Mouse (Mus musculus) layer of hippocampus, adult 9-11 months (tissue): ENCODE results near the gene Sept6.

ENCODE experiments used
- DNase-seq: peaks from one replicate; pipeline ENCODE4 v3.0.0; 2022

The Sept6 gene

GRCm38 (mm10) chrX:36863766-36864608 lies 127.6 kb downstream of the Sept6 start:
- DNase-seq, result peak; percentile 82
